10 mouse cellular contexts compared by ENCODE assay signal in the genomic region with DNA sequence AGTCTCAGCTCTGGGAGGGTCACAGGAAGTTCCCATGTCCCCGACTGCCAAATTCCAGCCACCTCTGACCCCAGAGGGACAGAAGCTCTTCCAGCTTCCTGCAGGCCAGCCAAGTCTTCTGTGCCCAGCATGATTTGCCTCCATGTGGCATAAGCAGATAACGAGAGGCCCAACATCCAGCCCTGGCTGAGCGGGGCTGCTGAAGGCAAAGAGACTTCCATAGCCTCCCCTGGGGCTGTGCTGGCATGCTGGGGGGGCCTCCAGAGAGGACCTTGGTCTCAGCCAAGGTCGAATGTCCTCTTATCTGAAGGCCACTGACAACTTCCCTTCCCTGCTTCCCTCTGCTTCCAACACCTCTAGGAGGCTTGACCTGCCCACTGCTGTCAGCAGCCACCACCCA. TPM values are rescaled to one million over a fixed set of nuclear protein-coding genes. Genes with fewer than 3 reads are reported as not detected.
DNase-seq lines count a peak whose midpoint lies in the region; ATAC-seq and TF ChIP-seq lines count a peak whose summit lies in the region.
"Had no signal": no experiment of that assay in that cellular context is flagged by ENCODE, and none has a peak within 500 bp of the region (broad histone marks: within the 10 kb centered on the region; RNA-seq: fewer than 3 reads in every experiment).

No protein-coding gene starts in this region.

- TF ChIP-seq EP300 in heart, adult 2 months (IDR thresholded peaks at IDR 0.05; ENCODE audit: insufficient read depth, low read depth, low read length): 0 out of 2 replicates have a peak, but pooled peaks have one; percentile 17

- peak overlapping the region; percentile 62; the same call in 1 of the 2 replicates for H3K27ac ChIP-seq in gastrocnemius, adult 2 months
- peak overlapping the region; percentile 40 for H3K27ac ChIP-seq in heart, adult 2 months
- H3K27ac ChIP-seq in lung, embryonic 16.5 days (ENCODE audit: low read length): no peak overlapping the region
- H3K27ac ChIP-seq in hindbrain, embryonic 11.5 days (ENCODE audit: low read depth, low read length): no peak overlapping the region

- no peaks in the 10 kb centered on the region for H3K9me3 ChIP-seq in lung, embryonic 16.5 days (ENCODE audit: control insufficient read depth, low read length)
- no peaks in the 10 kb centered on the region for H3K9me3 ChIP-seq in hindbrain, embryonic 11.5 days (ENCODE audit: control insufficient read depth, low read length)

- H3K9ac ChIP-seq in heart, adult 2 months (ENCODE audit: low read depth, low read length): no peak overlapping the region
- no peak overlapping the region for H3K9ac ChIP-seq in lung, embryonic 16.5 days (ENCODE audit: low read length)
- no peak overlapping the region for H3K9ac ChIP-seq in hindbrain, embryonic 11.5 days (ENCODE audit: low read depth, low read length)

- H3K4me2 ChIP-seq in lung, embryonic 16.5 days (ENCODE audit: low read depth, low read length): no peak overlapping the region
- no peak overlapping the region for H3K4me2 ChIP-seq in hindbrain, embryonic 11.5 days (replicated peaks; ENCODE audit: low read depth, low read length)

- no peak for TF ChIP-seq POLR2A in heart, adult 2 months (IDR thresholded peaks at IDR 0.05; ENCODE audit: insufficient read depth, low read depth, low read length)

- no peaks in the 10 kb centered on the region for H3K79me2 ChIP-seq in heart, adult 2 months (replicated peaks; ENCODE audit: control insufficient read depth, insufficient read depth, low read length)

- no peaks in the 10 kb centered on the region for H3K36me3 ChIP-seq in heart, adult 2 months (ENCODE audit: control insufficient read depth, insufficient read depth, low read length)
- no peaks in the 10 kb centered on the region for H3K36me3 ChIP-seq in lung, embryonic 16.5 days (ENCODE audit: control insufficient read depth, insufficient read depth, low read length)
- H3K36me3 ChIP-seq in hindbrain, embryonic 11.5 days (ENCODE audit: control insufficient read depth, insufficient read depth, low read length): no peaks in the 10 kb centered on the region

- H3K27me3 ChIP-seq in heart, adult 2 months (ENCODE audit: control insufficient read depth, insufficient read depth, low read length): no peaks in the 10 kb centered on the region
- H3K27me3 ChIP-seq in lung, embryonic 16.5 days (ENCODE audit: control insufficient read depth, insufficient read depth, low read depth, low read length): no peaks in the 10 kb centered on the region
- H3K27me3 ChIP-seq in hindbrain, embryonic 11.5 days (ENCODE audit: control insufficient read depth, insufficient read depth, low read length): no peaks in the 10 kb centered on the region

- 3% methylated on average over 4 of the region's 4 CpGs for WGBS in heart, adult 2 months
- 16% methylated on average over 4 of the region's 4 CpGs for WGBS in lung, embryonic 16.5 days
- WGBS in hindbrain, embryonic 11.5 days: 62% methylated on average over 4 of the region's 4 CpGs

- peak; percentile 75 for ATAC-seq in lung, embryonic 16.5 days (ENCODE audit: low read depth)
- ATAC-seq in hindbrain, embryonic 11.5 days (ENCODE audit: low FRiP score): no peak

- H3K4me1 ChIP-seq in heart, adult 2 months (ENCODE audit: control insufficient read depth, insufficient read depth, low read length): peaks cover 8% of the 10 kb centered on the region
- peaks cover 8% of the 10 kb centered on the region for H3K4me1 ChIP-seq in lung, embryonic 16.5 days (replicated peaks; ENCODE audit: control insufficient read depth, insufficient read depth, low read length)
- no peaks in the 10 kb centered on the region; the same call in 1 of the 2 replicates for H3K4me1 ChIP-seq in hindbrain, embryonic 11.5 days (replicated peaks; ENCODE audit: control insufficient read depth, insufficient read depth, low read length)

- TF ChIP-seq CTCF in gastrocnemius, adult 2 months (IDR thresholded peaks at IDR 0.05): no peak
- TF ChIP-seq CTCF in heart, adult 2 months (IDR thresholded peaks at IDR 0.05): no peak

- intact Hi-C loops in gastrocnemius, adult 2 months (cut with DNase I): no loop called here
- intact Hi-C loops in heart, adult 2 months (cut with DNase I): no loop called here

- DNase-seq in gastrocnemius, adult 2 months: no peak
- no peak for DNase-seq in gastrocnemius, postnatal 25 days
- peak; percentile 52 to 69 for DNase-seq in heart, adult 2 months
- DNase-seq in kidney, adult 9 months: peak; percentile 65
- DNase-seq in layer of hippocampus, postnatal 36 days: no peak
- no peak for DNase-seq in MN1 (ENCODE audit: low spot score)
- no peak for DNase-seq in hindbrain, embryonic 11.5 days (ENCODE audit: low spot score)

- no peak overlapping the region for H3K4me3 ChIP-seq in gastrocnemius, adult 2 months
- no peak overlapping the region for H3K4me3 ChIP-seq in heart, adult 2 months
- H3K4me3 ChIP-seq in lung, embryonic 16.5 days (ENCODE audit: low read length): no peak overlapping the region
- H3K4me3 ChIP-seq in hindbrain, embryonic 11.5 days (ENCODE audit: low read depth, low read length): no peak overlapping the region

RNA-seq across cellular contexts. Expression of a gene that starts 6.8 kb away (rescaled TPM):
- 1 to 10 TPM; 4.0 to 8.3 TPM for total RNA-seq in gastrocnemius, adult 2 months (2021)
- 1 to 10 TPM; 2.3 to 3.0 TPM for total RNA-seq in gastrocnemius, postnatal 25 days (2021)
- total RNA-seq in heart, adult 2 months (2021): 1 to 10 TPM; 7.8 to 8.3 TPM
- 10.9 and 21.5 TPM in 2 replicates for polyA plus RNA-seq in heart, adult 2 months (2012; rRNA removed)
- polyA plus RNA-seq in lung, embryonic 16.5 days (2015; fragmentation: Nextera tagmentation; extraction: Ambion mirVana): 0.50 and 0.77 TPM in 2 replicates
- not detected for total RNA-seq in layer of hippocampus, postnatal 36 days (2021)
- polyA plus RNA-seq in hindbrain, embryonic 11.5 days (2014; fragmentation: Nextera tagmentation; extraction: Ambion mirVana): 0.45 TPM in 1 of 2 replicates, not detected in the other
- total RNA-seq: midbrain, postnatal 0 days had no signal
- polyA plus RNA-seq: stomach, embryonic 14.5 days had no signal

RNA-seq across cellular contexts. Expression of a gene that starts 39.7 kb away (rescaled TPM):
- total RNA-seq in gastrocnemius, adult 2 months (2021): 10 to 100 TPM; 86.4 to 94.2 TPM
- total RNA-seq in gastrocnemius, postnatal 25 days (2021): 10 to 100 TPM; 17.0 to 42.9 TPM
- total RNA-seq in heart, adult 2 months (2021): 10 to 100 TPM; 11.5 to 15.8 TPM
- polyA plus RNA-seq in heart, adult 2 months (2012; rRNA removed): 3.0 and 3.8 TPM in 2 replicates
- 2.6 and 2.9 TPM in 2 replicates for polyA plus RNA-seq in lung, embryonic 16.5 days (2015; fragmentation: Nextera tagmentation; extraction: Ambion mirVana)
- 10 to 100 TPM; 13.8 to 14.3 TPM for total RNA-seq in layer of hippocampus, postnatal 36 days (2021)
- 8.9 and 10.4 TPM in 2 replicates for polyA plus RNA-seq in hindbrain, embryonic 11.5 days (2014; fragmentation: Nextera tagmentation; extraction: Ambion mirVana)

Comparison
In these comparisons a context has a peak if more than half of its experiments do, and no peak if none do; other contexts are left out.
1. DNase-seq: peak in heart, adult 2 months (2 of 2) and kidney, adult 9 months (single experiment); none in gastrocnemius, adult 2 months (single experiment), gastrocnemius, postnatal 25 days (single experiment), layer of hippocampus, postnatal 36 days (0 of 2), MN1 (single experiment) and hindbrain, embryonic 11.5 days (single experiment).
2. H3K27ac ChIP-seq: peak in gastrocnemius, adult 2 months (single experiment) and heart, adult 2 months (single experiment); none in lung, embryonic 16.5 days (single experiment) and hindbrain, embryonic 11.5 days (single experiment).